Mouse (Mus musculus): ENCODE data around the gene Mrc2. TPM values are rescaled to one million over a fixed set of nuclear protein-coding genes. Genes with fewer than 3 reads are reported as not detected.

The Mrc2 gene
- 3.6 and 5.1 TPM in 2 replicates for polyA plus RNA-seq (2015; fragmentation: Nextera tagmentation; extraction: Ambion mirVana)

DNA sequence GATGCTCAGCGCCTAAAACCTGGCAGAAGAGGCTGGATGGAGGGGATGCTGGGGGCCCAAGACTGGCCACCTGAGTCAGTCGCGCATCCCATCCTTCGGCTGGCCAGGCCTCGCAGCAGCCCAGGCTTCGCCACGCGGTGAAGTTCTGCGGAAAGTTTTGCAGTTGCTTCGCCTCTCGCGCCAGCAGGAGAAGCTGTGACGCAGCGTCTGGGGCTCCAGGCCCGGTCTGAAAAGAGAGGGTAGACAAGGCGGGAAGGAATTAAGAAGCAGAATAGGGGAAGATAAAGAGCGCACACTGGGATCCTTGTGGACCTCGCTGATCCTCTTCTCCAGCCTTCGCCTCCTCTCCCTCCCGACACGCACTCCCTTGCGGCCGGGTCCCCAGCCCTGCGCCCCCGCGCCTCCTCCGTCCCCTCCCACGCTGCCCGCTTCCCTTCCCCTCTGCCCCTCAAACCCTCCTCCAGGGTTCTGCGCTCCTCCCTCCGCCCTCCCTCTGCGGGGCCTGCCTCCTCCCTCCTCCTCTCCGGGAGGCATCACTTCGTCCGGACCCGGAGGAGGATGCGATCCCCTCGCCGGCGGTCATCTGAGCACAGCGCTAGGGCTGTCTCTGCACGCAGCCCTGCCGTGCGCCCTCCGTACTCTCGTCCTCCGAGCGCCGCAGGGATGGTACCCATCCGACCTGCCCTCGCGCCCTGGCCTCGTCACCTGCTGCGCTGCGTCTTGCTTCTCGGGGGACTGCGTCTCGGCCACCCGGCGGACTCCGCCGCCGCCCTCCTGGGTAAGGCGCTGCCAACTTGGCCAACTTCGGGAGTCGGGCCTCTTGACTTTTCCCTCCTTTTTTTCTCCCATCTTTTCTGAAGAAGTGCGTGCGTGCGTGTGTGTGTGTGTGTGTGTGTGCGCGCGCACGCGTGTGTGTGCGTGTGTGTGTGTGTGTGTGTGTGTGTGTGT is at the start of gene Mrc2:
Gene Mrc2 (plus strand): TSS at position 520 of the 948 bp plus-strand sequence.
- peaks cover 26% of the 10 kb centered on the region for H3K4me1 ChIP-seq (replicated peaks; ENCODE audit: control insufficient read depth, insufficient read depth, low read length)
- H3K4me3 ChIP-seq (replicated peaks; ENCODE audit: low read length): peak within 1 kb of the TSS; percentile 62
- peak within 1 kb of the TSS; percentile 63 for H3K9ac ChIP-seq (replicated peaks; ENCODE audit: low read depth, low read length)
- no peaks in the 10 kb centered on the region for H3K36me3 ChIP-seq (ENCODE audit: control insufficient read depth, insufficient read depth)
- H3K9me3 ChIP-seq (ENCODE audit: control insufficient read depth, low read length): no peaks in the 10 kb centered on the region
- peak; percentile 73 for ATAC-seq
- peak within 1 kb of the TSS; percentile 100 for H3K4me2 ChIP-seq (ENCODE audit: low read length)
- no peak within 1 kb of the TSS; the same call in 1 of the 2 replicates for H3K27ac ChIP-seq (ENCODE audit: low read length)
- no peaks in the 10 kb centered on the region for H3K27me3 ChIP-seq (replicated peaks; ENCODE audit: control insufficient read depth, insufficient read depth, low read length)
- under 1% methylated on average over 71 of the region's 75 CpGs for WGBS

- peaks cover 16% of the 10 kb centered on the region for H3K36me3 ChIP-seq (ENCODE audit: control insufficient read depth, insufficient read depth)
- H3K4me3 ChIP-seq (replicated peaks; ENCODE audit: low read length): no peak overlapping the region
- no peak for ATAC-seq
- no peak overlapping the region for H3K4me2 ChIP-seq (ENCODE audit: low read length)
- H3K9me3 ChIP-seq (ENCODE audit: control insufficient read depth, low read length): no peaks in the 10 kb centered on the region
- no peak overlapping the region for H3K27ac ChIP-seq (ENCODE audit: low read length)
- no peak overlapping the region for H3K9ac ChIP-seq (replicated peaks; ENCODE audit: low read depth, low read length)
- H3K27me3 ChIP-seq (replicated peaks; ENCODE audit: control insufficient read depth, insufficient read depth, low read length): no peaks in the 10 kb centered on the region
- WGBS: 79% methylated on average over 1 of the region's 1 CpGs
- H3K4me1 ChIP-seq (replicated peaks; ENCODE audit: control insufficient read depth, insufficient read depth, low read length): no peaks in the 10 kb centered on the region
Measured at GRCm38 (mm10) chr11:105246369-105246768, 46.1 kb upstream of the Mrc2 start.

- no peak overlapping the region for H3K27ac ChIP-seq (ENCODE audit: low read length)
- H3K9ac ChIP-seq (replicated peaks; ENCODE audit: low read depth, low read length): no peak overlapping the region
- WGBS: 90% methylated on average over 6 of the region's 6 CpGs
- no peaks in the 10 kb centered on the region for H3K27me3 ChIP-seq (replicated peaks; ENCODE audit: control insufficient read depth, insufficient read depth, low read length)
- no peaks in the 10 kb centered on the region for H3K9me3 ChIP-seq (ENCODE audit: control insufficient read depth, low read length)
- no peak for ATAC-seq
- H3K4me2 ChIP-seq (ENCODE audit: low read length): no peak overlapping the region
- no peak overlapping the region for H3K4me3 ChIP-seq (replicated peaks; ENCODE audit: low read length)
- H3K4me1 ChIP-seq (replicated peaks; ENCODE audit: control insufficient read depth, insufficient read depth, low read length): no peaks in the 10 kb centered on the region
- peaks cover 16% of the 10 kb centered on the region for H3K36me3 ChIP-seq (ENCODE audit: control insufficient read depth, insufficient read depth)
Measured at GRCm38 (mm10) chr11:105246785-105247184, 45.7 kb upstream of the Mrc2 start.

DNA sequence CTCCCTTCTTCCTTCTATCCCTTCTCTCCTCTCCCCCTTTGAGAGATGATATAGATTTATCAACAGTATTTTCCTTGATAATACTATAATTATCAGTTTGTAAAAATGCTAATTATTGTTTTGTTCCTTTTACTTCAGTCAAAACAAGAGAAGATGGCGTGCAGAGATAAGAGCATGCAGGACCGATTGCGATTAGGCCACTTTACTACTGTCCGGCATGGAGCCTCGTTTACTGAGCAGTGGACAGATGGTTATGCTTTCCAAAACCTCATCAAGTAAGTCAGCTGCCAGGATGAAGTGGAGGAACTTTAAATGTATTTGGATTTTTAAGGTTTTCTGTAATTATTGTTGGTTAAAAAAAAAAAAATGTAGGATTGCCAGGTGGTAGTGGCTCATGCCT is 45.1 kb upstream of the Mrc2 start:
- no peak overlapping the region for H3K27ac ChIP-seq (ENCODE audit: low read length)
- no peak overlapping the region for H3K9ac ChIP-seq (replicated peaks; ENCODE audit: low read depth, low read length)
- no peak for ATAC-seq
- no peaks in the 10 kb centered on the region for H3K9me3 ChIP-seq (ENCODE audit: control insufficient read depth, low read length)
- H3K36me3 ChIP-seq (ENCODE audit: control insufficient read depth, insufficient read depth): peaks cover 14% of the 10 kb centered on the region
- no peaks in the 10 kb centered on the region for H3K4me1 ChIP-seq (replicated peaks; ENCODE audit: control insufficient read depth, insufficient read depth, low read length)
- H3K27me3 ChIP-seq (replicated peaks; ENCODE audit: control insufficient read depth, insufficient read depth, low read length): no peaks in the 10 kb centered on the region
- no peak overlapping the region for H3K4me3 ChIP-seq (replicated peaks; ENCODE audit: low read length)
- H3K4me2 ChIP-seq (ENCODE audit: low read length): no peak overlapping the region
- WGBS: 88% methylated on average over 5 of the region's 5 CpGs

DNA sequence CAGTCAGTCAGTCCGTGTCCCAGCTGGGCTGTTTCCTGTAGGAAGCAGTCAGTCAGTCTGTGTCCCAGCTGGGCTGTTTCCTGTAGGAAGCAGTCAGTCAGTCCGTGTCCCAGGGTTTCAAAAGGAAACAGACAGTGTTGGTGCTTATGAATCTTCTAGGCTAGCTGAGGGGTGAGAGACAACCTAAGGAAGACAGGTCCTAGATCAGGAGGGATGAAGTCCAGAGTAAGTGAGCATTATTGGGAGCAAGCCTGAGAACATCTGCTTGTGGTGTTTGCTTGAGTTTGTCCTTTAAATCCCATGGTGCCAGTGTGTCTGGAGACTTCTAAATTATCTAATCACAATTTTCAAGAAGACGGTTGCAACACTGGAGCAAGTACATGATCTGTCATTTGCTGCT is 32.7 kb upstream of the Mrc2 start:
- H3K9ac ChIP-seq (replicated peaks; ENCODE audit: low read depth, low read length): no peak overlapping the region
- H3K27me3 ChIP-seq (replicated peaks; ENCODE audit: control insufficient read depth, insufficient read depth, low read length): no peaks in the 10 kb centered on the region
- 87% methylated on average over 3 of the region's 3 CpGs for WGBS
- no peak overlapping the region for H3K27ac ChIP-seq (ENCODE audit: low read length)
- H3K4me1 ChIP-seq (replicated peaks; ENCODE audit: control insufficient read depth, insufficient read depth, low read length): no peaks in the 10 kb centered on the region
- no peak overlapping the region for H3K4me3 ChIP-seq (replicated peaks; ENCODE audit: low read length)
- no peak for ATAC-seq
- H3K9me3 ChIP-seq (ENCODE audit: control insufficient read depth, low read length): no peaks in the 10 kb centered on the region
- H3K36me3 ChIP-seq (ENCODE audit: control insufficient read depth, insufficient read depth): peaks cover 16% of the 10 kb centered on the region
- no peak overlapping the region for H3K4me2 ChIP-seq (ENCODE audit: low read length)

DNA sequence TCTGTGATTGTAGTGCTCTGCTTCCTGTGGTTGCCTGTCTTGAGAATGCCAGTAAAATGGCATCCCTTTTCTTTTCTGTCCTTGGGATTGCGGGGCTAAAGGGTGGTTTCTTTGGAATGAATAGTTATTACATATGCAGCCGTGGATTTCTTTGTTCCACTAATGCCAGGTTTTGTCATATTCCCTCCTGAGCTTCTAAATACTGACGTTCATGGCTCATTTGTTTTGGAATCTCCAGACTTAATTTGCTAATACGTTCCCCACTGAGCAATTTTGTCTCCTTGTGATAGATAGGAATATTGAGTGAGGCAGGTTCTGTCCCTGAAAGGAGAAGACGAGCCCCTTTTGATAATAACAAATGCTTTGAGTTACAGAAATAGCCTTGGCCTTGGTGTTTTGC is 31.3 kb upstream of the Mrc2 start:
- Histone ChIP-seq H3K27ac (ENCODE audit: low read length) (no peak overlapping the region), H3K4me3 (replicated peaks; ENCODE audit: low read length) (no peak overlapping the region), H3K27me3 (replicated peaks; ENCODE audit: control insufficient read depth, insufficient read depth, low read length) (no peaks in the 10 kb centered on the region)

DNA sequence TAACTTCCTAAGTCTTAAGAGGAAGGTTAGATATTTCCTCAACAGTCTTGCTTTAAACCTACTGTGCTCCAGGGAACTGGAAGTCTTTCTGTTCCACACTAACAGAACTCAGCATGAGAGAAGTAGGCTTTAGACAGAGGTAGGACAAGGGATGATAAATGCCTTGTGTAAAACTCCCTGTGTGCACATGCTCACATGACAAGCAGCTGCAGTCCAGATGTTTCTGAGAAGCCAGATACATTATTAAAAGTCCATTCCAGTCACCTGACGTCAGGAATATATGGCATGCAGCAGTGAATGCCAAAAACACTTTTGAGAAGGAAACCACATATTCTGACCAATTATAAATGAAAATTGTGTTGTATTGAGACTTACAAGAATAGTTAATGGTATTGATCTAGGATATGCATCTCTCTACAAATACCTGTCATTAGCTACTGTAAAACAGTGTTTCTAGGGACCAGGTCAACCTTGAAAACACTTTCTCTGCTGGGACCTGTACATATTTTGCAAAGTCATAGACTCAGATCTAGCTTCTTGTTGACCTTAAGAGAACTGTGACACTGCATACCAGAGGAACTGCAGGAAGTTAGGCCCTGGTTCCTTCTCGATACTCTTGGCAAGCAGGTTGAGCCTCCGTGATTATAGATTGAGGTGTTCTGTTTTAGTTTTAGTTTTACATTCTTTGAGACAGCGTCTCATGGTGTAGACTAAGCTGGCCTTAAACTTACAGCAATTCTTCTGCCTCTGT is 30.7 kb upstream of the Mrc2 start:
- Histone ChIP-seq H3K4me1 (replicated peaks; ENCODE audit: control insufficient read depth, insufficient read depth, low read length) (no peaks in the 10 kb centered on the region), H3K36me3 (ENCODE audit: control insufficient read depth, insufficient read depth) (peaks cover 5% of the 10 kb centered on the region; the same call in 1 of the 2 replicates), H3K9me3 (ENCODE audit: control insufficient read depth, low read length) (no peaks in the 10 kb centered on the region), H3K27ac (ENCODE audit: low read length) (no peak overlapping the region), H3K4me3 (replicated peaks; ENCODE audit: low read length) (no peak overlapping the region), H3K27me3 (replicated peaks; ENCODE audit: control insufficient read depth, insufficient read depth, low read length) (no peaks in the 10 kb centered on the region), H3K9ac (replicated peaks; ENCODE audit: low read depth, low read length) (no peak overlapping the region), H3K4me2 (ENCODE audit: low read length) (no peak overlapping the region)
- no peak for ATAC-seq
- WGBS: 88% methylated on average over 4 of the region's 4 CpGs

More for the DNA sequence above, 31.3 kb upstream of the Mrc2 start:
- Histone ChIP-seq H3K9ac (replicated peaks; ENCODE audit: low read depth, low read length) (no peak overlapping the region), H3K4me1 (replicated peaks; ENCODE audit: control insufficient read depth, insufficient read depth, low read length) (no peaks in the 10 kb centered on the region), H3K9me3 (ENCODE audit: control insufficient read depth, low read length) (no peaks in the 10 kb centered on the region), H3K4me2 (ENCODE audit: low read length) (no peak overlapping the region), H3K36me3 (ENCODE audit: control insufficient read depth, insufficient read depth) (peaks cover 7% of the 10 kb centered on the region)
- no peak for ATAC-seq
- 28% methylated on average over 5 of the region's 5 CpGs for WGBS

DNA sequence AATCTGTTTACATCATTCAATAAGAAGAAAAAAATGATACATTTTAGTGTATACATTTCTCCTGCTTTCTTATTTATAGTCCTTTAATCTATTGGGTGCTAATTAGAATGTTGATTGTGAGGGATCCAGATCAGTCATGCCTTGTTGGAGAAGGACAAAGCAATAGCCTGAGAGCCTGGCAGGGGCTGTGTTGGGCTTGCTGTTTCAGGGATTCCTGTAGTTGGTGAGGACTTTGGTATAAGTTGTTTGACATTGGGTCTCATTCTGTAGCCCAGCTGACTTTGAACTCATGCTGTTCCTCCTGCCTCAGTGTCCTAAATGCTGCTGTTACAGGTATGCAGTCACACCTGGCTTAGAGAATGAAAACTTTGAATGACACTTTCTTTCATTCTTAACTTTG is 27.9 kb upstream of the Mrc2 start:
- H3K36me3 ChIP-seq (ENCODE audit: control insufficient read depth, insufficient read depth): no peaks in the 10 kb centered on the region; the same call in none of the 2 replicates
- no peak overlapping the region for H3K4me3 ChIP-seq (replicated peaks; ENCODE audit: low read length)
- no peak overlapping the region for H3K27ac ChIP-seq (ENCODE audit: low read length)
- H3K9ac ChIP-seq (replicated peaks; ENCODE audit: low read depth, low read length): no peak overlapping the region
- no peaks in the 10 kb centered on the region for H3K9me3 ChIP-seq (ENCODE audit: control insufficient read depth, low read length)
- ATAC-seq: no peak
- H3K27me3 ChIP-seq (replicated peaks; ENCODE audit: control insufficient read depth, insufficient read depth, low read length): no peaks in the 10 kb centered on the region
- no peaks in the 10 kb centered on the region for H3K4me1 ChIP-seq (replicated peaks; ENCODE audit: control insufficient read depth, insufficient read depth, low read length)
- H3K4me2 ChIP-seq (ENCODE audit: low read length): no peak overlapping the region

DNA sequence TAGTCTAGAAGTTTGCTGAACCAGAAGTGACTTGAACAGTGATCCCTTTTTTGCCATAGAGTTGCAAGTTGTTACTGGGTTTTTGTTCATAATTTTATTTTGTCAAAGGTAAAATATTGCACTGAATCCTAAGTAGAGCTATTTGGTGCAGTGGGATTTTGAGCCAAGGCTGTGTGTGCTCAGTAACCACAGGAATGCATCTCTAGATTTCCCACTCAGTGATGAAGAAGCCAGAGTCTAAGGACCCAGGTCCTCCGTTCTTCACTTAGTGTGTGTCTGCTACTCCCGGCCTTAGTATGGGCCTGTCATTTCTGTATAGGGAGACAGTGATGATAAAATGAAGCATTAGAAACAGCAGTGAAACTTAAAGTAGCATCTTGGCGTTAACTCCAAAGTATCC is 27.5 kb upstream of the Mrc2 start:
- WGBS: 91% methylated on average over 3 of the region's 3 CpGs
- no peak overlapping the region for H3K27ac ChIP-seq (ENCODE audit: low read length)
- no peaks in the 10 kb centered on the region for H3K27me3 ChIP-seq (replicated peaks; ENCODE audit: control insufficient read depth, insufficient read depth, low read length)
- no peak overlapping the region for H3K9ac ChIP-seq (replicated peaks; ENCODE audit: low read depth, low read length)
- H3K4me3 ChIP-seq (replicated peaks; ENCODE audit: low read length): no peak overlapping the region
- no peak for ATAC-seq
- no peaks in the 10 kb centered on the region for H3K9me3 ChIP-seq (ENCODE audit: control insufficient read depth, low read length)
- no peaks in the 10 kb centered on the region; the same call in none of the 2 replicates for H3K36me3 ChIP-seq (ENCODE audit: control insufficient read depth, insufficient read depth)
- no peaks in the 10 kb centered on the region for H3K4me1 ChIP-seq (replicated peaks; ENCODE audit: control insufficient read depth, insufficient read depth, low read length)
- no peak overlapping the region for H3K4me2 ChIP-seq (ENCODE audit: low read length)

Measured in forebrain, embryonic 16.5 days (tissue).